Mouse (Mus musculus): ENCODE measurements around the gene Lgals2.

DNA sequence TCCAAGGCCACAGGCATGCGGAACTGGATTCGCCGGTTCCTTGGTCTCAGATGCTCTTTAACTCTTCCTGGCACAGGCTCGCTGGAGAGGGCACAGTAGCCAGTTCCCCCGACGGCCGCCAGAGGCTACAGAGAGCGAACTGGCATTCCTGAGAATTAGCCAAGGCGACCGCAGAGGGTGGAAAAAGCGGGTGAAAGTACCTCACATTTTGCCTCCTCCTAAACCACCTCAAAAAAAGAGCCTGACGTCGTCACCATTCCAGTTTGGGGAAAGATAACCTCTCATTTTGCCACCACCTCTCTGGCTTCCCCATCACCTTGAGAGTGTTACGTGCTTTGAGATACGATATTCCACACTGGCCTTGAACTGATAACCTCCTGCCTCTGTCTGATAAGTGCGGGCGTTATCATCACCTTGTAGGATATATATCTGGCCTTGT, 20.9 kb upstream of the Lgals2 start:
- TF ChIP-seq POLR2A (IDR thresholded peaks at IDR 0.05; ENCODE audit: borderline replicate concordance, extremely low read depth, low read depth, low read length) (0 out of 2 replicates have a peak, but pooled peaks have one; percentile 17), CTCF (IDR thresholded peaks at IDR 0.05; ENCODE audit: insufficient read depth, low read length) (peak; percentile 68)

Measured in lung, adult 2 months (tissue).